Mouse (Mus musculus) neural tube, embryonic 12.5 days (tissue): Measurements from ENCODE around the gene Scn3b. TPM values are rescaled to one million over a fixed set of nuclear protein-coding genes. Genes with fewer than 3 reads are reported as not detected.

Experiments used
- ATAC-seq: fragments of 200-750 bp; cut with Nextera tagmentation; 2 replicates; pipeline ENCODE4 v1.8.0; 2017; ENCODE audit warnings: low read depth, mild to moderate bottlenecking, moderate TSS enrichment, moderate library complexity; ENCODE audit not compliant: low FRiP score
- H3K27ac ChIP-seq: fragments of 300-500 bp; sonication (generic); 2 replicates; pipeline ENCODE4 v1.5.1; 2016
- H3K27me3 ChIP-seq: fragments of 300-500 bp; sonication (generic); replicated peaks from 2 replicates; pipeline ENCODE4 v1.6.1; 2016; ENCODE audit warnings: mild to moderate bottlenecking
- H3K36me3 ChIP-seq: fragments of 300-500 bp; sonication (generic); 2 replicates; pipeline ENCODE4 v1.6.1; 2016; ENCODE audit warnings: mild to moderate bottlenecking
- H3K4me1 ChIP-seq: fragments of 300-500 bp; sonication (generic); 2 replicates; pipeline ENCODE4 v1.6.1; 2016
- H3K4me2 ChIP-seq: fragments of 300-500 bp; sonication (generic); replicated peaks from 2 replicates; pipeline ENCODE4 v1.6.1; 2016; ENCODE audit warnings: mild to moderate bottlenecking
- H3K4me3 ChIP-seq: fragments of 300-500 bp; sonication (generic); 2 replicates; pipeline ENCODE4 v1.5.1; 2016
- H3K9ac ChIP-seq: fragments of 300-500 bp; sonication (generic); 2 replicates; pipeline ENCODE4 v1.6.1; 2016; ENCODE audit warnings: mild to moderate bottlenecking
- H3K9me3 ChIP-seq: fragments of 300-500 bp; sonication (generic); 2 replicates; pipeline ENCODE4 v1.6.1; 2016; ENCODE audit warnings: mild to moderate bottlenecking
- WGBS: fragments of 180-500 bp; shearing (Covaris S2); methylation state at CpG from one replicate; pipeline ENCODE4 v1.1.7; 2016; 5-methylcytosine and 5-hydroxymethylcytosine counted together
- polyA plus RNA-seq: library from polyadenylated mRNA; unstranded; fragments of >200 nt; fragmentation: Nextera tagmentation; extraction: Ambion mirVana; gene quantifications from 2 replicates; pipeline ENCODE4 v1.2.1, GENCODE M21; 2016

Scn3b gene
- polyA plus RNA-seq: 53.8 and 61.0 TPM in 2 replicates

GRCm38 (mm10) chr9:40269103-40269861 lies at the start of gene Scn3b:
Gene Scn3b (plus strand): TSS chr9:40269217.
- Histone ChIP-seq H3K27ac (no peak within 1 kb of the TSS), H3K4me3 (peak within 1 kb of the TSS; percentile 46), H3K9ac (peak within 1 kb of the TSS; percentile 52), H3K4me2 (peak within 1 kb of the TSS; percentile 80), H3K9me3 (no peaks in the 10 kb centered on the region), H3K27me3 (no peaks in the 10 kb centered on the region; the same call in 1 of the 2 replicates), H3K36me3 (no peaks in the 10 kb centered on the region), H3K4me1 (peaks cover 13% of the 10 kb centered on the region; the same call in 1 of the 2 replicates)
- under 1% methylated on average over 42 of the region's 42 CpGs for WGBS
- ATAC-seq: peak; percentile 93

- Histone ChIP-seq H3K27me3 (no peaks in the 10 kb centered on the region), H3K4me2 (no peak overlapping the region), H3K9ac (no peak overlapping the region), H3K9me3 (no peaks in the 10 kb centered on the region), H3K4me3 (no peak overlapping the region), H3K27ac (no peak overlapping the region), H3K4me1 (no peaks in the 10 kb centered on the region), H3K36me3 (no peaks in the 10 kb centered on the region)
- no peak for ATAC-seq
- WGBS: 78% methylated on average over 4 of the region's 4 CpGs
Measured at GRCm38 (mm10) chr9:40224289-40224688, 44.7 kb upstream of the Scn3b start.

- H3K4me1 ChIP-seq: no peaks in the 10 kb centered on the region
- H3K9ac ChIP-seq: no peak overlapping the region
- 75% methylated on average over 10 of the region's 10 CpGs for WGBS
- no peak overlapping the region for H3K4me3 ChIP-seq
- no peak overlapping the region for H3K27ac ChIP-seq
- no peaks in the 10 kb centered on the region for H3K27me3 ChIP-seq
- no peak overlapping the region for H3K4me2 ChIP-seq
- H3K36me3 ChIP-seq: no peaks in the 10 kb centered on the region
- ATAC-seq: 0 out of 2 replicates have a peak, but pooled peaks have one; percentile 48
- no peaks in the 10 kb centered on the region for H3K9me3 ChIP-seq
Measured at GRCm38 (mm10) chr9:40227874-40228789, 40.9 kb upstream of the Scn3b start.

- WGBS: 73% methylated on average over 6 of the region's 6 CpGs
- H3K27me3 ChIP-seq: no peaks in the 10 kb centered on the region
- H3K9me3 ChIP-seq: no peaks in the 10 kb centered on the region
- H3K4me3 ChIP-seq: no peak overlapping the region
- H3K36me3 ChIP-seq: no peaks in the 10 kb centered on the region
- no peak for ATAC-seq
- no peak overlapping the region for H3K27ac ChIP-seq
- no peak overlapping the region for H3K4me2 ChIP-seq
- no peak overlapping the region for H3K9ac ChIP-seq
- no peaks in the 10 kb centered on the region for H3K4me1 ChIP-seq
Measured at GRCm38 (mm10) chr9:40228804-40229331, 40.1 kb upstream of the Scn3b start.

- WGBS: 68% methylated on average over 5 of the region's 5 CpGs
- no peak for ATAC-seq
Measured at GRCm38 (mm10) chr9:40229479-40229878, 39.5 kb upstream of the Scn3b start.

GRCm38 (mm10) chr9:40231019-40231418 lies 38.0 kb upstream of the Scn3b start:
- Histone ChIP-seq H3K36me3 (no peaks in the 10 kb centered on the region), H3K4me1 (no peaks in the 10 kb centered on the region), H3K9me3 (no peaks in the 10 kb centered on the region), H3K4me2 (no peak overlapping the region), H3K9ac (no peak overlapping the region), H3K27ac (no peak overlapping the region), H3K27me3 (no peaks in the 10 kb centered on the region), H3K4me3 (no peak overlapping the region)
- ATAC-seq: no peak
- WGBS: 91% methylated on average over 3 of the region's 3 CpGs

More at GRCm38 (mm10) chr9:40229479-40229878, 39.5 kb upstream of the Scn3b start:
- H3K9ac ChIP-seq: no peak overlapping the region
- no peaks in the 10 kb centered on the region for H3K27me3 ChIP-seq
- H3K36me3 ChIP-seq: no peaks in the 10 kb centered on the region
- H3K4me3 ChIP-seq: no peak overlapping the region
- no peak overlapping the region for H3K27ac ChIP-seq
- no peak overlapping the region for H3K4me2 ChIP-seq
- no peaks in the 10 kb centered on the region for H3K9me3 ChIP-seq
- H3K4me1 ChIP-seq: no peaks in the 10 kb centered on the region

- no peak overlapping the region for H3K27ac ChIP-seq
- no peaks in the 10 kb centered on the region for H3K27me3 ChIP-seq
- ATAC-seq: peak; percentile 61; the same call in 1 of the 2 replicates
- no peaks in the 10 kb centered on the region for H3K36me3 ChIP-seq
- H3K9me3 ChIP-seq: no peaks in the 10 kb centered on the region
- no peaks in the 10 kb centered on the region for H3K4me1 ChIP-seq
- no peak overlapping the region for H3K4me2 ChIP-seq
- H3K4me3 ChIP-seq: no peak overlapping the region
- 51% methylated on average over 10 of the region's 10 CpGs for WGBS
- no peak overlapping the region for H3K9ac ChIP-seq
Measured at GRCm38 (mm10) chr9:40234233-40235072, 34.6 kb upstream of the Scn3b start.

GRCm38 (mm10) chr9:40235220-40235619 lies 33.8 kb upstream of the Scn3b start:
- no peaks in the 10 kb centered on the region for H3K27me3 ChIP-seq
- H3K36me3 ChIP-seq: no peaks in the 10 kb centered on the region
- no peak for ATAC-seq
- WGBS: 84% methylated on average over 7 of the region's 7 CpGs
- H3K9me3 ChIP-seq: no peaks in the 10 kb centered on the region
- H3K4me1 ChIP-seq: no peaks in the 10 kb centered on the region
- no peak overlapping the region for H3K4me2 ChIP-seq
- H3K27ac ChIP-seq: no peak overlapping the region
- no peak overlapping the region for H3K4me3 ChIP-seq
- H3K9ac ChIP-seq: no peak overlapping the region

GRCm38 (mm10) chr9:40239749-40240148 lies 29.3 kb upstream of the Scn3b start:
- H3K4me1 ChIP-seq: peaks cover 8% of the 10 kb centered on the region; the same call in 1 of the 2 replicates
- H3K9me3 ChIP-seq: no peaks in the 10 kb centered on the region
- WGBS: 21% methylated on average over 4 of the region's 4 CpGs
- no peak for ATAC-seq
- H3K27ac ChIP-seq: no peak overlapping the region
- H3K36me3 ChIP-seq: no peaks in the 10 kb centered on the region
- no peak overlapping the region for H3K4me3 ChIP-seq
- H3K27me3 ChIP-seq: no peaks in the 10 kb centered on the region
- no peak overlapping the region for H3K4me2 ChIP-seq
- no peak overlapping the region for H3K9ac ChIP-seq

- Histone ChIP-seq H3K4me3 (no peak overlapping the region), H3K27me3 (no peaks in the 10 kb centered on the region), H3K9ac (no peak overlapping the region), H3K4me2 (peak overlapping the region; percentile 68; the same call in 1 of the 2 replicates), H3K9me3 (no peaks in the 10 kb centered on the region), H3K36me3 (no peaks in the 10 kb centered on the region), H3K4me1 (peaks cover 8% of the 10 kb centered on the region; the same call in 1 of the 2 replicates), H3K27ac (no peak overlapping the region)
- ATAC-seq: no peak
- 27% methylated on average over 5 of the region's 5 CpGs for WGBS
Measured at GRCm38 (mm10) chr9:40240311-40240710, 28.7 kb upstream of the Scn3b start.

GRCm38 (mm10) chr9:40241223-40241801 lies 27.7 kb upstream of the Scn3b start:
- under 1% methylated on average over 15 of the region's 15 CpGs for WGBS
- peak overlapping the region; percentile 62 for H3K9ac ChIP-seq

More at GRCm38 (mm10) chr9:40241223-40241801, 27.7 kb upstream of the Scn3b start:
- H3K36me3 ChIP-seq: no peaks in the 10 kb centered on the region
- ATAC-seq: peak; percentile 89
- no peaks in the 10 kb centered on the region for H3K27me3 ChIP-seq
- peak overlapping the region; percentile 68 for H3K4me2 ChIP-seq
- no peaks in the 10 kb centered on the region for H3K9me3 ChIP-seq
- H3K4me1 ChIP-seq: peaks cover 8% of the 10 kb centered on the region; the same call in 1 of the 2 replicates
- H3K27ac ChIP-seq: peak overlapping the region; percentile 65
- H3K4me3 ChIP-seq: peak overlapping the region; percentile 37
